Mouse (Mus musculus) ovary, adult 18-20 months (tissue): ENCODE data around the gene Havcr2.
"Not testable (repeated sequence)": the region's sequence is repeated elsewhere in the genome, so short reads cannot be mapped to it uniquely, and the experiment has no call there.

ENCODE experiments used
- DNase-seq: peaks from one replicate; pipeline ENCODE4 v3.0.0; 2022; ENCODE audit warnings: low spot score, mixed read lengths

Gene Havcr2

DNA sequence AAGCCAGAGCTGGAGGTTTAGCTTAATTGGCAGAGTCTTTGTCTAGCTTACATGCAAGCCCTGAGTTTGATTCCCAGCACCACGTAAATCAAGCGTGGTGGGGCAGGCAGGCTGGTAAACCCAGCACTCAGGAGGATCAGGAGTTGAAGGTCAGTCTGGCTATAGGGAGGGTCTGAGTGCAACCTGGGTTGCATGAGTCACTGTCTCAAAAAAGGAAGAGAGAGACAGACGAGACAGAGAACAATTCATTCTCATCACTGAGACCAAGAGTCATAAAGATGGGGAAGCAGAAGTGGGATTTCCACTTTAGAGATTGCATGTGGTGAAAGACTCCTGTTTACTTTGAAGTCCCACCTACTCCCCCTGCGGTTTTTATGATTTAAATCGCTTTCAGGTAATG, 6.6 kb downstream of the Havcr2 start:
- no peak for DNase-seq

DNA sequence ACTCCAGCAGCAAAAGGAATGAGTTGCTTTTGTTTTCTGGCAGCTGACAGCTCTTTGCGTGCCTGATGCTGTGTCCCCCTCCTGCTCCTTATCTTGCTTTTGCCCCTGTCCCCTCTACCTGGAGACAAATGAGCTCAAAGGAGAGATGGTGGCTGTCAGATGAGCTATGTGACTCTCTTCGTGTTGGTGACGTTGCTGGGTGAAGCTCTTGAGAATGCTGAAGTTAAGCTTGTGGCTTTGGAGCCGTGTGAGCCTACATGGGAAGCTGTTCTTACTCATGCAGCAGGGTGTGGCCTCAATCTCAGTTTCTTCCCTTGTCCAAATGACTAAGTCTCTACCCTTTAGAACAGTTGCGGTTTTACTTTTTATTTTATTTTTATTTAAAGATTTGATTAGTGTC, 7.2 kb downstream of the Havcr2 start:
- DNase-seq: no peak

DNA sequence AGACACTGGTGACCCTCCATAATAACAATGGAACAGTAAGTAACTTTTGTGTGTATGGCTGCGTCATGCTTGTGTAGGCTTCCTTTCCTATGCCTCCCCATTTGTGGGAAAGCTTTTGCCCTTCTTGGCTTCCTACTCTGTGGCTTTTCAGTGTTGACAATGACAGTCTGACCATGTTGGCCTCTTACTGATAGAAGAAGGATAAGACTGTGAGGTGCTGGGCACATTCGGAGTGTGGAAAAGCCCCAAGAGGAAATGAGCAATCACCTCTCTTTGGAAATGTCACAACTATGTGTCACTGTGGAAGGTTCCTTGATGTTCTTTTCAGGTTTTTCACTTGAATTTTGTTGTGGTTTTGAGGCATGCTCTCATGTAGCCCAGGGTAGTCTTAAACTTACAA, 12.1 kb downstream of the Havcr2 start:
- DNase-seq: no peak

DNA sequence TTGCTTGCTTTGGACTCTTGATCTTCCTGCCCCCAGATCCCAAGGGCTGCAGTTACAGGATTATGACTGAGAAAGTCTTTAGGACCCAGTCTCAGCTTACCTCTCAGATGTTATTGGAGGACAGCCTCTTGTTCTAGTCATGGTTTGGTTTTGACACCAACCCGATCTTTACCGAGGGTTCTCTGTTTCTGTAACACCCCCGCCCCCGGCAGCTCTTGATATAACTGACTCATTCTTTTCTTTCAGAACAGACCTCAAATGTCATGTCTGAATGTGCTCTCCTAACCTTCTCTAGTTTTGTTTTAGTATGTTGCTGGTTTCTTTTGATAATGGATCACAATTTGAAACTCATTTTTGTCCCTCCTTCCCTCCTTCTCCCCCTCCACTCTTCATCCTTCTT, 19.5 kb downstream of the Havcr2 start:
- DNase-seq: no peak

DNA sequence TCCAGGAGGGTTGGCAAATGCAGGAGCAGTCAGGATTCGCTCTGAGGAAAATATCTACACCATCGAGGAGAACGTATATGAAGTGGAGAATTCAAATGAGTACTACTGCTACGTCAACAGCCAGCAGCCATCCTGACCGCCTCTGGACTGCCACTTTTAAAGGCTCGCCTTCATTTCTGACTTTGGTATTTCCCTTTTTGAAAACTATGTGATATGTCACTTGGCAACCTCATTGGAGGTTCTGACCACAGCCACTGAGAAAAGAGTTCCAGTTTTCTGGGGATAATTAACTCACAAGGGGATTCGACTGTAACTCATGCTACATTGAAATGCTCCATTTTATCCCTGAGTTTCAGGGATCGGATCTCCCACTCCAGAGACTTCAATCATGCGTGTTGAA, 24.6 kb downstream of the Havcr2 start:
- DNase-seq: no peak

DNA sequence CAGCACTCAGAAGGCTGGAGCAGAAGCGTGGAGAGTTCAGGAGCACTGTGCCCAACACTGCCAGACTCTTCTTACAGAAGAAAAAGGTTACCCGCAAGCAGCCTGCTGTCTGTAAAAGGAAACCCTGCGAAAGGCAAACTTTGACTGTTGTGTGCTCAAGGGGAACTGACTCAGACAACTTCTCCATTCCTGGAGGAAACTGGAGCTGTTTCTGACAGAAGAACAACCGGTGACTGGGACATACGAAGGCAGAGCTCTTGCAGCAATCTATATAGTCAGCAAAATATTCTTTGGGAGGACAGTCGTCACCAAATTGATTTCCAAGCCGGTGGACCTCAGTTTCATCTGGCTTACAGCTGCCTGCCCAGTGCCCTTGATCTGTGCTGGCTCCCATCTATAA, 25.8 kb downstream of the Havcr2 start:
- DNase-seq: no peak

DNA sequence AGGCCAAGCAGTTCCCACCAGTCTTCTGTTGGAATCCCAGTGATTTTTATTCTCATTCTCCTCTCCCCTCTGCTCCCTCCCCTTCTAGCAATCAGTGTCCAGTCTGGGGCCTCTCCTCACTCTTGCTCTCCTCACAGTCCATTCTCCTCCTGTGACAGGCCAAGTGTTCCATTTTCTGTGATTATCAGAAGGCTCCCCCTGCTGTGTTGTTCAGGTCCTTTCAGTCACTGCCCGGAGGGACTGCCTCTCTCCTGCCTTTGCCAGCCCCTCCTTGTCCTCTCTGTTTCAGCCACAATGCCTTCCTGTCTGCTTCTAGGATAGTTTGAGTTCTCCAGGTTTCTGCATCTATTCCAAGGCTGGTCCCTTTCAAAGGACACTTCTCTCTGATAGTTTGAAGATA, 33.5 kb downstream of the Havcr2 start:
- no peak for DNase-seq

DNA sequence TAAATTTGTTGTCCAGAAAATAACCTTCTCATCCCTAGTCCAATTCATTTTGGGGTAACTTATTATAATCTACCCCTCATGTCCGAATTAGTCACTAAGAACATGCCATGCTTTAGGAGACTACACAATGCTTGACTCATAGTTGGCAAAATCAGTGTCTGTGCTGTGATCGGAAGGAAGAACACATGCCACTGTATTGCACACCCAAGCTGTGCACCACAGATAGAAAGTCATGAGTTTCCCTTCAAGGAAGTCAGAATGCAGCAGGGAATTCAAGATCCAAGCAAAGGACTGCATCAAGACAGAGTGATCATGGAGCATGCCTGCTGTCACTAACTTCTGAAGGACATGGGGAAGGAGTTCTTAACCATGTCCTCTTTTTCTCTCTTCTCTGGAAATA, 33.9 kb downstream of the Havcr2 start:
- DNase-seq: no peak

DNA sequence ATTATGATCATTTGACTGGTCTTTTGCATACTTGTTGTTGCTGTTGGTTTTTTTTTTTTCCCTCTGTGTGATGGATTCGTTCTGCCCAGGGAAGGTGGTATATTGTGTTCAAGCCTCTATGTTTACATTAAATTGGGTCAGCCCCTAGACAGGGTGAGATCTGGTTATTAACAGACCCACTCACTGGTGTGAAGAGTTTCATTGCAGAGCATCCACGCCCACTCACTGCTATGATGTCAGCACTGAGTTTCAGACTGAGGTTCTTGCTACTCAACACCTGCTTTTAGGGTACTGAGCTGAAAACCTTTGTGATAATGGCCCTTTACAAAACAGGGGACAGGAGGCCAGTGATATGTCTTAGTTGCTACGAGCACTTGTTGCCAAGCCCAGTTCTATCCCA, 52.4 kb downstream of the Havcr2 start:
- no peak for DNase-seq

DNA sequence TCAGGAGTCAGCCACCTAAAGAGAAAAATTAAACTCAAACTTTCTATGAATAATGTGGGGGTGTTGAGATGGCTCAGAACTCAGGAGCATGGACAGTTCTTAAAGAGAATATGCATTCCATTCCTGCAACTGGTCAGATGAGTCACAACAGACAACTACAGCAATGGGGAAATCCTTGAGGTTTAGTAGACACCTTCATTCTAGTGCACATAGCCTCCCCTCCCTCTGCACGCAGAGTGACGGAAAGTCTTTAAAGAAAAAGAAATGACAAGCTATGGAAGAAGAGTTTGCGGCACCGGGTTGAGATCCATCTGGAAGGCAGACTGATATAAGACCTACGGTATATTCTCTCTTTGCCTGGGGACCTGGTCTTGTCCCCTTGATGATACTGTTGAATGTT, 55.2 kb downstream of the Havcr2 start:
- no peak for DNase-seq

DNA sequence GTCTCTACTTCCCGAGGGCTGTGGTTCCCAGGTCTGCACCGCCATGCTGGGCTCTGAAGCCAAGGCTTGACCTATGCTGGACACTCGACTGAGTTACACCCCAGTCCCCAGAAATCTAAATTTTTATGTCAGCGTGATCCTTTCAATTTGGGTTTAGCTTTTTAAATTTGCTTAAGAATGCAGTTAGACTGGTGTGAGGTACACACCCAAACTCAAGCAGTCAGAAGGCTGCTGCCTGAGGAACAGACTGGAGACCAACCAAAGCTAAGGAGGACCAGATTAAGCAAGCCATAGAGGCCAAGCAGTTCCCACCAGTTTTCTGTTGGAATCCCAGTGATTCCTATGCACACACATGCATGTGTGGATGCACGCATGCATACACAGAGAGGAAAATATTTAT, 66.6 kb downstream of the Havcr2 start:
- DNase-seq: not testable (repeated sequence)

DNA sequence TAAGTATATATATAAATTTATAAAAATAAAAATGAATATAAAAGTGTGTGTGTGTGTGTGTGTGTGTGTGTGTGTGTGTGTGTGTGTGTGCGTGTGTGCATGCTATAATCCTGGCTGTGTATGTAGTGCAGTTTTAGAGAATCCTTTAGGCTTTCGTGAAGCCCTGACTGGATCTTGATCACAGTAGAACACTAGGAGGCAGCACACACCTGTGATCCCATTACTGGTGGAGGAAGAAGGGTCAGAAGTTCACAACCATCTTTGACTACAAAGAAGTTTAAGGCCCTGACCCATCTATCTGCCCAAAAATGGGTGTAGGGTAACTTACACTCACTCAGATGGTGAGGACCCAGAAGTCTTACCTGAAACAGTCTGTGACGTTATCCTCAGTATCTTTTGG, 68.0 kb downstream of the Havcr2 start:
- no peak for DNase-seq

DNA sequence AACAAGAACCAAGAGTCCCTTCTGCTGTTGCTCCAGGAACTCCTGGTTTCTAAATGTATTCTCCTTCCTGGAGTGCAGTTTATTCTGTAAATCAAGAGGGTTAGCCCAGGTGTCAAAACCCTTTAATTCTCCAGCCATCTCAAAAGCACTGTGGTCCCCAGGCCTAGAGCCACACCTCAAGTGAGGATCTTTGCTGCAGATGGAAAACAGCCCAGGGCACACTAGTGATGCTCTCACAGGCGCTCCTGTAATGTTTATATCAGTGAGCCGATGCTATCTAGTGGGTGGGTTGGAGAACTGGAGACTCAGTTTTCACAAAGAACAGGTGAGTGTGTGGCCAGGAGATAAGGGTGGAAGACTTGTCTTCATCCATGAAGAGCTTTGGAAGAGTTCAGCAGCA, 69.2 kb downstream of the Havcr2 start, which contains the start of gene Gm12169:
Gm12169 (plus strand) TSS at position 301 of the 400 bp plus-strand sequence.
- no peak for DNase-seq

DNA sequence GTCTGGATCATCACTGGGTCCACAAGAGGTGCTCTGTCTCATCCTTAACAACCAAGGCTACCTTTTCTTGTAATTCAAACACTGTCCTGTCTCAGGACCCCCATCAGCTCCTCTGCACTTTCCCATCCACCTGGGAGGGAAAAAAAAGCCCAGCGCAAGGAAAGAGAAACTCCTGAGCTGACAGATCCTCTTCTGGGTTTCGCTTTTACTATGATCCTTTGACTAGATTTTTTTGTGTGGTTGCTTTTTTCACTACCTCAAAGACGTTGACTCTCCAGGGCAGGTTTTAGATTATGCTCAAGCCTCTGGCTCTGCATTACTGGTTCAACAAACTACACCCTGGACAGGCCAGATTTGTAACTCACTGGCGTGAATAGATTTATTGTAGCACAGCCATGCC, 75.4 kb downstream of the Havcr2 start:
- DNase-seq: no peak
